ENCODE assay signal across 18 mouse cellular contexts in the genomic region with DNA sequence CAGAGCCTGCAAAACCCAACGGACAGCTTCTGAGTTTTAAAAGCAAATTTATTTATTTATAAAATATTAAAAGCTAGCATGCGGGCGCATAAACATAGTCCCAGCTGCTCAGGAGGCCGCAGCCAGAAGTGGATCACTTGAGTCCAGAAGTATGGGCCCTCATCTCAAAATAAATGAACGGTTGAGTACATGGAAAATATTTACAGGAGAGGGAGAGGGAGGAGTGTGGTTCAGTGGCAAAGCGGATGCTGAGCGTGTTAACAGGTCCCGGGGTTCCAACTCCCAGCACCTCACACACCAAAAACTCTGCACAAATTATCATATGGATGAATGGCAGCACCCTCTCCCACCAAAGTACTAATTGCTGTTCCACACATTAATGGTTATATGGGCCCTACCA. TPM values are rescaled to one million over a fixed set of nuclear protein-coding genes. Genes with fewer than 3 reads are reported as not detected.
DNase-seq lines count a peak whose midpoint lies in the region; ATAC-seq and TF ChIP-seq lines count a peak whose summit lies in the region.
"Had no signal": no experiment of that assay in that cellular context is flagged by ENCODE, and none has a peak within 500 bp of the region (broad histone marks: within the 10 kb centered on the region; RNA-seq: fewer than 3 reads in every experiment).

No protein-coding gene starts in this region.

- no peak overlapping the region for H3K27ac ChIP-seq in neural tube, embryonic 15.5 days (replicated peaks)
- H3K27ac ChIP-seq: embryonic facial prominence, embryonic 12.5 days; forebrain, embryonic 12.5 days; hindbrain, embryonic 13.5 days; hindbrain, postnatal 0 days had no signal

- no peak overlapping the region for H3K4me3 ChIP-seq in lung, adult 2 months (replicated peaks; ENCODE audit: extremely low read depth, low read depth, low read length)
- no peak overlapping the region for H3K4me3 ChIP-seq in neural tube, embryonic 15.5 days (replicated peaks)
- H3K4me3 ChIP-seq: embryonic facial prominence, embryonic 12.5 days; forebrain, embryonic 12.5 days; hindbrain, embryonic 13.5 days had no signal

- H3K36me3 ChIP-seq in neural tube, embryonic 15.5 days = no peaks in the 10 kb centered on the region
- H3K36me3 ChIP-seq: embryonic facial prominence, embryonic 12.5 days; forebrain, embryonic 12.5 days; hindbrain, embryonic 13.5 days had no signal

- no peaks in the 10 kb centered on the region for H3K27me3 ChIP-seq in neural tube, embryonic 15.5 days (replicated peaks)
- H3K27me3 ChIP-seq: embryonic facial prominence, embryonic 12.5 days had no signal

- H3K4me1 ChIP-seq in lung, adult 2 months (ENCODE audit: control insufficient read depth, insufficient read depth, low read length) = peaks cover 11% of the 10 kb centered on the region
- H3K4me1 ChIP-seq in neural tube, embryonic 15.5 days = peaks cover 55% of the 10 kb centered on the region

- H3K9me3 ChIP-seq in neural tube, embryonic 15.5 days (replicated peaks) = no peaks in the 10 kb centered on the region
- H3K9me3 ChIP-seq: embryonic facial prominence, embryonic 12.5 days; forebrain, embryonic 12.5 days; hindbrain, embryonic 13.5 days had no signal

- no peak overlapping the region for H3K4me2 ChIP-seq in neural tube, embryonic 15.5 days
- H3K4me2 ChIP-seq: hindbrain, embryonic 13.5 days had no signal

- no peak for ATAC-seq in neural tube, embryonic 15.5 days (ENCODE audit: low FRiP score)
- ATAC-seq: forebrain, embryonic 16.5 days; hindbrain, postnatal 0 days had no signal

- peak; percentile 60 to 77 for DNase-seq in lung, adult 18-20 months
- peak; percentile 46 for DNase-seq in lung, adult 2 months
- DNase-seq in lung, postnatal 14 days = peak; percentile 42
- DNase-seq in retina, embryonic 14.5 days (ENCODE audit: low spot score) = no peak
- no peak for DNase-seq in heart, postnatal 4 days
- DNase-seq: adrenal gland, adult 2 months; adrenal gland, postnatal 25 days; cerebellum, postnatal 25 days; gastrocnemius, postnatal 14 days; heart, postnatal 10 days had no signal

- 0 out of 2 replicates have a peak overlapping the region, but pooled peaks have one; percentile 10 for H3K9ac ChIP-seq in neural tube, embryonic 15.5 days (replicated peaks)
- H3K9ac ChIP-seq: embryonic facial prominence, embryonic 12.5 days; forebrain, embryonic 12.5 days; hindbrain, embryonic 13.5 days had no signal

- WGBS in lung, adult 2 months = 60% methylated on average over 8 of the region's 8 CpGs
- WGBS in neural tube, embryonic 15.5 days = 85% methylated on average over 8 of the region's 8 CpGs

- no peak for TF ChIP-seq CTCF in lung, adult 2 months (IDR thresholded peaks at IDR 0.05; ENCODE audit: insufficient read depth, low read length)

- no peak for TF ChIP-seq POLR2A in lung, adult 2 months (IDR thresholded peaks at IDR 0.05; ENCODE audit: borderline replicate concordance, extremely low read depth, low read depth, low read length)

RNA-seq across cellular contexts. Expression of gene Bcr, which starts 2.1 kb away (rescaled TPM):
- 51.8 and 51.9 TPM in 2 replicates for polyA plus RNA-seq in lung, adult 2 months (2012; rRNA removed)
- 13.9 and 15.6 TPM in 2 replicates for polyA plus RNA-seq in neural tube, embryonic 15.5 days (2015; fragmentation: Nextera tagmentation; extraction: Ambion mirVana)
- 10 to 100 TPM; 15.5 to 16.4 TPM for total RNA-seq in heart, postnatal 4 days (2021)

RNA-seq across cellular contexts. Expression of gene Rab36, which starts 21.5 kb away (rescaled TPM):
- polyA plus RNA-seq in lung, adult 2 months (2012; rRNA removed) = 13.4 and 19.3 TPM in 2 replicates
- polyA plus RNA-seq in neural tube, embryonic 15.5 days (2015; fragmentation: Nextera tagmentation; extraction: Ambion mirVana) = 16.7 and 17.4 TPM in 2 replicates
- 1 to 10 TPM; 1.7 to 1.8 TPM for total RNA-seq in heart, postnatal 4 days (2021)

RNA-seq across cellular contexts. Expression of gene Rsph14, which starts 25.9 kb away (rescaled TPM):
- polyA plus RNA-seq in lung, adult 2 months (2012; rRNA removed) = 3.3 and 6.1 TPM in 2 replicates
- 0.46 and 0.58 TPM in 2 replicates for polyA plus RNA-seq in neural tube, embryonic 15.5 days (2015; fragmentation: Nextera tagmentation; extraction: Ambion mirVana)
- total RNA-seq in heart, postnatal 4 days (2021) = not detected
- total RNA-seq: gastrocnemius, postnatal 14 days; heart, postnatal 10 days; hematopoietic stem cell, adult 5-6 weeks had no signal
- polyA plus RNA-seq: adrenal gland, adult 2 months; embryonic facial prominence, embryonic 12.5 days; heart, embryonic 14.5 days had no signal

Comparison
In these comparisons a context has a peak if more than half of its experiments do, and no peak if none do; other contexts are left out.
1. DNase-seq: peak in lung, adult 18-20 months (2 of 2), lung, adult 2 months (single experiment) and lung, postnatal 14 days (single experiment); none in retina, embryonic 14.5 days (single experiment) and heart, postnatal 4 days (single experiment).